Mouse (Mus musculus): ENCODE results near the gene Cuedc2.

Gene Cuedc2

GRCm38 (mm10) chr19:46321101-46321943, 17.2 kb downstream of the Cuedc2 start:
- peak; percentile 62 for DNase-seq (ENCODE audit: low spot score)

- no peak for DNase-seq (ENCODE audit: low spot score)
Measured at GRCm38 (mm10) chr19:46320076-46320785, 18.3 kb downstream of the Cuedc2 start.

GRCm38 (mm10) chr19:46318586-46319378, 19.7 kb downstream of the Cuedc2 start:
- peak; percentile 73 for DNase-seq (ENCODE audit: low spot score)

GRCm38 (mm10) chr19:46318031-46318471, 20.5 kb downstream of the Cuedc2 start:
- DNase-seq (ENCODE audit: low spot score), result no peak

- DNase-seq (ENCODE audit: low spot score), result no peak
Measured at GRCm38 (mm10) chr19:46317546-46317885, 21.0 kb downstream of the Cuedc2 start.

- DNase-seq (ENCODE audit: low spot score), result no peak
Measured at GRCm38 (mm10) chr19:46316846-46317545, 21.5 kb downstream of the Cuedc2 start.

GRCm38 (mm10) chr19:46315752-46316610, 22.5 kb downstream of the Cuedc2 start:
- no peak for DNase-seq (ENCODE audit: low spot score)

GRCm38 (mm10) chr19:46314872-46315742, 23.4 kb downstream of the Cuedc2 start:
- no peak for DNase-seq (ENCODE audit: low spot score)

- DNase-seq (ENCODE audit: low spot score), result no peak
Measured at GRCm38 (mm10) chr19:46314151-46314601, 24.3 kb downstream of the Cuedc2 start.

- DNase-seq (ENCODE audit: low spot score), result no peak
Measured at GRCm38 (mm10) chr19:46313591-46313990, 24.9 kb downstream of the Cuedc2 start.

GRCm38 (mm10) chr19:46313116-46313515, 25.4 kb downstream of the Cuedc2 start:
- no peak for DNase-seq (ENCODE audit: low spot score)

- no peak for DNase-seq (ENCODE audit: low spot score)
Measured at GRCm38 (mm10) chr19:46312566-46312965, 25.9 kb downstream of the Cuedc2 start.

- no peak for DNase-seq (ENCODE audit: low spot score)
Measured at GRCm38 (mm10) chr19:46311341-46311740, 27.2 kb downstream of the Cuedc2 start.

GRCm38 (mm10) chr19:46310312-46310865, 28.1 kb downstream of the Cuedc2 start:
- no peak for DNase-seq (ENCODE audit: low spot score)

- no peak for DNase-seq (ENCODE audit: low spot score)
Measured at GRCm38 (mm10) chr19:46309651-46310305, 28.7 kb downstream of the Cuedc2 start.

- DNase-seq (ENCODE audit: low spot score), result peak; percentile 94
Measured at GRCm38 (mm10) chr19:46308706-46309435, 29.6 kb downstream of the Cuedc2 start.

- DNase-seq (ENCODE audit: low spot score), result no peak
Measured at GRCm38 (mm10) chr19:46308303-46308702, 30.2 kb downstream of the Cuedc2 start.

- DNase-seq (ENCODE audit: low spot score), result no peak
Measured at GRCm38 (mm10) chr19:46307781-46308180, 30.7 kb downstream of the Cuedc2 start.
